Mouse (Mus musculus): ENCODE results near the gene Lrig1. TPM values are rescaled to one million over a fixed set of nuclear protein-coding genes. Genes with fewer than 3 reads are reported as not detected.

Lrig1 gene
- polyA plus RNA-seq, 1 experiment from 2014 or later: 2.4 TPM

DNA sequence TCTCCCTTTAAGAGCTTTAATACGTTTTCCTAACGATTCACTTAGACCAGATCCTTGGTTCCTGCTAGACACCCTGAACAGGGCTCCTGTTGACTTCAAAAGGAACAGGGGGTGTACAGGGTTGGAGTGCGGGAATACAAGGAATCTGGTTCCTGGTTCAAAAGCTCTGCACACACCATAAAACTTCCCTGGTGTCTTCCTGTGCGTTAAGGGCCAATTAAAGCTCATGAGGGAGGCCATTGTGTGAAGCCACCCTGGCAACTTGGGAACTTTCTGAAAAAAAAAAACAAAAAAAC, 15.6 kb upstream of the Lrig1 start:
- no peak for ATAC-seq
- Histone ChIP-seq H3K27me3 (replicated peaks) (0 out of 2 replicates have a peak, but pooled peaks cover 9% of the 10 kb centered on the region), H3K4me1 (no peaks in the 10 kb centered on the region), H3K9me3 (replicated peaks) (no peaks in the 10 kb centered on the region), H3K27ac (no peak overlapping the region), H3K4me3 (no peak overlapping the region), H3K9ac (no peak overlapping the region), H3K4me2 (no peak overlapping the region), H3K36me3 (no peaks in the 10 kb centered on the region)
- WGBS (ENCODE audit: insufficient replicate concordance): 54% methylated on average over 4 of the region's 4 CpGs

DNA sequence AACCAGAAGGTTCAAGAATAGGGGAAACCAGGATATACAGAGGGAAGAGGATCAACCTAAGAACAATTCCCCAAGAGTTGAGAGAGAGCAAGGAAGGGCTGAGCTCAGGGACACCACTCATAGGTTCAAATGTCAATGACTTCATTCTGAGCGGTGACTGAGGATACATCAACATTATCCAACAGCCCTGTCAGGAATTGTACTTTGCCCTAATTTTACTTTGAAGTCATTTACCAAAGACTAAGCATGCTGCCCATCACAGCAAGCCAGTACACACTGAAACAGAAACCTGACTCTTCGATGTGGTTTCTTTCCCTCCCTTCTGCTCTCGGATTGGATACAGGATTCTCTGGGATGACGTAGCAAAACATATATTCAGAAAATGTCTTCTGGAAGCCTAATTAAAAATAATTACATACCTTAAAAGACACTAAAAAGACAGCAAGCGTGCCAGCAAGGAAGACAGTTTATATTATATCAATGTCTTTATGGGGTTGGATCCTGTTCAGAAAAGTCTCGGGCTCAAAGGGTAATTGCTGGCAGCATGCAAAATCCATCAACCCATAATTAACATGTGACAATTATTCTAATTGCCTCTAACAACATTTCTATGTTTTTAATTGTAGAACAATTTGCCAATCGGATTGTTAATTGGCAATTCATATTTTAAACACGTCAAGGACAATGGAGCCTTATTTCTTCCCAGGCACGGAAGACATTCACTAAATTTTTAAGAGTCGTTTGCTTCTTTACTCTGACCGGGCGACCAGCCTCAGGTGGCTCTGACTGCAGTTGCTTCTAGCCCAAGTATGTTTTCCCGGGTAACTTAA, 15.1 kb upstream of the Lrig1 start:
- no peaks in the 10 kb centered on the region for H3K36me3 ChIP-seq
- H3K4me3 ChIP-seq: no peak overlapping the region
- ATAC-seq: no peak
- H3K4me2 ChIP-seq: no peak overlapping the region
- H3K4me1 ChIP-seq: no peaks in the 10 kb centered on the region
- no peaks in the 10 kb centered on the region for H3K9me3 ChIP-seq (replicated peaks)
- 0 out of 2 replicates have a peak, but pooled peaks cover 9% of the 10 kb centered on the region for H3K27me3 ChIP-seq (replicated peaks)
- H3K9ac ChIP-seq: no peak overlapping the region
- no peak overlapping the region for H3K27ac ChIP-seq
- 60% methylated on average over 13 of the region's 13 CpGs for WGBS (ENCODE audit: insufficient replicate concordance)

DNA sequence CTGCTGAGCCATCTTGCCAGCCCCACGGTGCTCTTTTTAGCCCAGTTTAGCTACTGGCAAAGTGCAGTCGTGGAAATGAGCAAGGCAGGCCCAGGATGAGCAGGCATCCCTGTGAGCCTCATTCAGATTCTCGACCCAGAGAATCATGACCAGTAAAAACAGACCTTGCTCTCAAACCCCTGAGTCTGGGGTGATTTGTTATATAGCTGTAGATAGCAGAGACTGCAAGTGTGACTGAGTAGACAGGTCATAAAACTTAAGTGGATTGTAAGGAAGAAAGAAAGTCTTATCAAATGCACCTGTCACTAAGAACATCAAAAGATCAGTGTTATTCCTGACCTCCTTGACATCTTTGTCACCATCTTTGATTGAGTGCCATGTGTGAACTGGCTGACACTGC, 9.9 kb upstream of the Lrig1 start:
- Histone ChIP-seq H3K27me3 (replicated peaks) (peaks cover 21% of the 10 kb centered on the region; the same call in 1 of the 2 replicates), H3K4me2 (no peak overlapping the region), H3K9me3 (replicated peaks) (no peaks in the 10 kb centered on the region), H3K4me3 (no peak overlapping the region), H3K4me1 (no peaks in the 10 kb centered on the region), H3K9ac (no peak overlapping the region), H3K36me3 (no peaks in the 10 kb centered on the region), H3K27ac (no peak overlapping the region)
- ATAC-seq: no peak
- 44% methylated on average over 3 of the region's 3 CpGs for WGBS (ENCODE audit: insufficient replicate concordance)

DNA sequence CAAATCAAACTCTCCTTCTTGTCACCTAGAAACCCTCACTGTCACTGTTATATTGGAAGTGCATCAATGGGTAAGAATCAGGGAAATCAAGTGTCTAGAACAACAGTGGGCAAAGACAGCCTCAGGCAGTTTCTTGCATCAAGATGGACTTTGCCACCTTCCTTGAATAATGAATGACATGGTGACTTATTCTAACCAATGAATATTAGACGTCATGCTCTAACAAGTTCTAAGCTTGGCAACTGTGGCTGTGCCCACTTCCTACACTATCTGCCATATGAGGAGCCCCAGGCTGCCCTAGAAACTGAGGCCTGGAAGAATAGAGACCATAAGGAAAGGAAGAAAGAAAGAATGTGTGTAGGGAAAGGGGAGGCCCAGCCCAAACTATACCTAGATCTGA, 9.2 kb upstream of the Lrig1 start:
- Histone ChIP-seq H3K4me3 (no peak overlapping the region), H3K4me2 (no peak overlapping the region), H3K4me1 (no peaks in the 10 kb centered on the region), H3K9ac (no peak overlapping the region), H3K9me3 (replicated peaks) (no peaks in the 10 kb centered on the region), H3K36me3 (no peaks in the 10 kb centered on the region), H3K27ac (no peak overlapping the region), H3K27me3 (replicated peaks) (peaks cover 27% of the 10 kb centered on the region)
- no peak for ATAC-seq
- 46% methylated on average over 1 of the region's 1 CpGs for WGBS (ENCODE audit: insufficient replicate concordance)

DNA sequence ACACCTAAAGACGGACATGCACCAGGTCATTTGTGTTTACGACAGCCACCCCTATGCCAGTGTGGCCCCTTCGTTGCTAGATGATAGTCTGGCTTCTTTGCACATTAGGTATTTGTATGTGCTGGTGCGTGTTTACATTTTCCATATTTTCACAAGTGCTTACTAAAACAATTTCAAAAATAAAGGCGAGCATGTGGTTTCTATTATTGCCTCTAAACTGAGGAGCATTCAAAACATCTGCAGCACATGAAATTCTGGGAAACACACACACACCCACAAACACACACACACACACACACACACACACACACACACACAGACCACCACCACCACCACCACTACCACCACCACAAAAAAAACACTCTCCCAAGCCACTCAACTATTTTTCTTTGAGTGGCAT, 7.3 kb upstream of the Lrig1 start:
- peaks cover 37% of the 10 kb centered on the region for H3K27me3 ChIP-seq (replicated peaks)
- no peak overlapping the region for H3K27ac ChIP-seq
- no peaks in the 10 kb centered on the region for H3K4me1 ChIP-seq
- 71% methylated on average over 5 of the region's 5 CpGs for WGBS (ENCODE audit: insufficient replicate concordance)
- H3K36me3 ChIP-seq: no peaks in the 10 kb centered on the region
- H3K9ac ChIP-seq: no peak overlapping the region
- no peak for ATAC-seq
- no peak overlapping the region for H3K4me2 ChIP-seq
- H3K4me3 ChIP-seq: no peak overlapping the region
- no peaks in the 10 kb centered on the region for H3K9me3 ChIP-seq (replicated peaks)

DNA sequence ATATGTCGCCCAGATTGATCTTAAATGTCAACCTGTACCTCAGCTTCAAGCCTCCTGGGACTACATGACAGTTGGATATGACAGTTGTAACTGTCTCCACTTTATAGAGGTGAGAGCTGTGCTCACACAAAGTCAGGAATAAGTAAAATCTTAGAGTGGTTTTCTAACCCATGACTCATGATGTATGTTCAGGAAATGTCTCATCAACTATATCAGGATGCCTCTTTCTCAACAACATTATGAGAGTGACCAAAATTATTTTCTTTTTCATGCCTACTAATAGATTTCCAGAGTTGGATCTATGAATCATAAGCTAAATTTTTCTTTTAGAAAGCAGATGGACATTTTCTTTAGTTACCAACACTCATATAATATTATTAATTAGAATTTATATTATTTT, 6.0 kb upstream of the Lrig1 start:
- Histone ChIP-seq H3K27me3 (replicated peaks) (peaks cover 48% of the 10 kb centered on the region), H3K9me3 (replicated peaks) (no peaks in the 10 kb centered on the region), H3K36me3 (no peaks in the 10 kb centered on the region), H3K27ac (no peak overlapping the region), H3K4me2 (no peak overlapping the region), H3K4me1 (peaks cover 8% of the 10 kb centered on the region), H3K9ac (no peak overlapping the region), H3K4me3 (no peak overlapping the region)
- ATAC-seq: no peak
- 29% methylated on average over 1 of the region's 1 CpGs for WGBS (ENCODE audit: insufficient replicate concordance)

DNA sequence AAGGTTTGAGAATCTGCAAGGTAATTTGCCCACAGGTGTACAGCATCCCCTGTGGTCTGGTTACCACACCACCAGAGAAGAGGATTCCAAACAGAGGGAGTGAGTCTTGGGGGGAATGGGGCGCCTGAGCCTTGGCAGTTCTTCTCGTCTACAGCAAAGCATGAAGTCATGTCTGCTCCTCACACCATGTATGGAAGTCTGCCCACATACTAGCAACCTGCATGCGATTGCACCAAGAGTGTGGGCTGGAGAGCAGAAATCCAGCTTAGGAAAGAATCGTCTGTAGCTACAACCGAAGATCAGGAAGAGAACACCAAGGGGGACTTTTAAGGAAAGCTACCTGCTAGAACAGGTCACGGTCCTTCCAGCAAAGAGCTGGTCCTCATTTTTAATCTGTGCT, 3.0 kb upstream of the Lrig1 start:
- Histone ChIP-seq H3K36me3 (no peaks in the 10 kb centered on the region), H3K4me2 (no peak overlapping the region), H3K27ac (no peak overlapping the region), H3K4me1 (peaks cover 36% of the 10 kb centered on the region), H3K27me3 (replicated peaks) (peaks cover 73% of the 10 kb centered on the region), H3K9me3 (replicated peaks) (no peaks in the 10 kb centered on the region), H3K4me3 (no peak overlapping the region), H3K9ac (no peak overlapping the region)
- WGBS (ENCODE audit: insufficient replicate concordance): 68% methylated on average over 6 of the region's 6 CpGs
- ATAC-seq: no peak

DNA sequence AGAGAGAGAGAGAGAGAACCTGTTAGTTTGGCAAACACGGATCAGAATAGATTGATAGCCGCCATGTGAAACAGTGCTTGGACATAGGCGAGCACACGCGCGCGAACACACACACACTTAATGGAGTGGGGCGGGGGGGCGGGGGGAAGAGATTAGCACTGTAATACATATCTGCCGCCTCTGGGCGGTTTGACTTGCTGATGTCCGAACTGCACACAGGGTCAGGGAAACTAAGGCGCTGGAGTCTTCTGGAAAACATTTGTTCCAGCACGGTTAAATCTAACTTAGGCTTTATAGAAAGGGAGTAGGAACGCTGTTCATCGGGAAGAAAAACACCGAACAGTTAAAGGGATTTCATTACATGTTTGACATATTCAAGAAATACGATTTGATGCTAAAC, 1.1 kb upstream of the Lrig1 start:
- no peak for ATAC-seq
- H3K9me3 ChIP-seq (replicated peaks): no peaks in the 10 kb centered on the region

DNA sequence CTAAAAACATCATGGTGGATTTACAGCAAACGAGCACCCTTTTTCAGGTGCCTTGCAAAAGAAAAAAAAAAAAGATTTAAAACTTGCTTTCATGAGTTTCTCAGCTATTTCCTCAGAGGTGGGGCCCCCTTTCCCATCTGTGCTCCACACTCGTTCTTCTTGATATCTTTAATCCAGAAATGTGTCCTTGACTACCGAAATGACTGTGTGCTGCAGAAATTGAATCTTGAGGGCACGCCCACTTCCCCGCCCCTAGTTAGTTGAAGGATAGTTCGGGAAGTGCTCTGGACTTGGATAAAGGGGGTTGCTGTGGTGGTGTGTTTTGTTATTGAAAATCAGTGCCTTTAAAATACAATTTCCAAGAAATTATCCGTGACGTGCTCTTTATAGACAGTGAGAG, 654 bp upstream of the Lrig1 start:
- Histone ChIP-seq H3K9me3 (replicated peaks) (no peaks in the 10 kb centered on the region), H3K4me3 (peak overlapping the region; percentile 73), H3K27me3 (replicated peaks) (peaks cover 81% of the 10 kb centered on the region), H3K9ac (0 out of 2 replicates have a peak overlapping the region, but pooled peaks have one; percentile 17), H3K36me3 (no peaks in the 10 kb centered on the region), H3K27ac (no peak overlapping the region), H3K4me1 (peaks cover 44% of the 10 kb centered on the region), H3K4me2 (peak overlapping the region; percentile 97)
- no peak for ATAC-seq
- WGBS (ENCODE audit: insufficient replicate concordance): under 1% methylated on average over 8 of the region's 8 CpGs

More for the DNA sequence above, 1.1 kb upstream of the Lrig1 start:
- Histone ChIP-seq H3K4me1 (peaks cover 44% of the 10 kb centered on the region), H3K4me3 (peak overlapping the region; percentile 73), H3K9ac (0 out of 2 replicates have a peak overlapping the region, but pooled peaks have one; percentile 17), H3K36me3 (no peaks in the 10 kb centered on the region), H3K27ac (no peak overlapping the region), H3K27me3 (replicated peaks) (peaks cover 81% of the 10 kb centered on the region), H3K4me2 (peak overlapping the region; percentile 97)
- 5% methylated on average over 18 of the region's 18 CpGs for WGBS (ENCODE audit: insufficient replicate concordance)

DNA sequence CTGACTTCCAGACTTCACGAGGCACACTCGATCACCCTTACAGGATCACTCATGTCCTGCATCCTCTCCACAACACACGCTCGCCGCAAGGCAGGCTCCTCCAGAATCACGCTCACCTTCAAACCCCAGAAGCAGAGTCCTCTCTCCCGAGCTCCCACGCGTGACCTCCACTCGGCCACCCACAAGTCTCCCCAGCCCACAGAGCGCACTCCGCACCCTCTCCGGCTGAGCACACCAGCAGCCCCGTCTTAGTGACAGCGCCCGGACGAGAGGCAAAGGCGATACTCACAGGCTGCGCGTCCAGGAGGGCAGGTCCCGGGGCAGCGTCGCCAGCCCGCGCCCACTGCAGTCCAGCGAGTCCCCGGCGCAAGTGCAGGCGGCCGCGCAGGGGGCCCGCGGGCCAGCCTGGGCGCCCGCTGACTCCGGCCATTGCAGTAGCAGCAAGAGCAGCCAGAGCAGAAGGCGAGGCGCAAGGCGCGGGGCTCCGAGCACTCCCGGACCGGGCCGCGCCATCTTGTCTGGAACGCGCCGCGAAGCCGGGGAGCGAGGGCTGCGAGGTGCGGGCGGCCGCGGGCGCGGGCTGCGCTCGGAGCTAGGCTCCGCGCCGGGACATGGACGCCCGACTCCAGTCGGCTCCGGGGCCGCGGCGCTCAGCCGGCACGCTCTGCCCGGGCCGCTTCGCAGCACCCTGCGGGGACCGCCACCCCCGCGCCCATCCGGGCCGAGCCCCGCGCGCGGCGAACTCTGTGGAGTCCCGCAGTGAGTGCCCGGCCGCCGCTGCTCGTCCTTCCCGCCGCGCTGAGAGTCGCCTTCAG, 578 bp downstream of the Lrig1 start:
- ATAC-seq: no peak; the same call in 1 of the 2 replicates
- no peaks in the 10 kb centered on the region for H3K36me3 ChIP-seq
- H3K27me3 ChIP-seq (replicated peaks): peaks cover 73% of the 10 kb centered on the region
- H3K9ac ChIP-seq: peak overlapping the region; percentile 76
- H3K4me1 ChIP-seq: peaks cover 51% of the 10 kb centered on the region
- peak overlapping the region; percentile 97 for H3K4me2 ChIP-seq
- H3K27ac ChIP-seq: peak overlapping the region; percentile 71; the same call in 1 of the 2 replicates
- 2% methylated on average over 61 of the region's 95 CpGs for WGBS (ENCODE audit: insufficient replicate concordance)
- peak overlapping the region; percentile 73 for H3K4me3 ChIP-seq
- no peaks in the 10 kb centered on the region for H3K9me3 ChIP-seq (replicated peaks)

DNA sequence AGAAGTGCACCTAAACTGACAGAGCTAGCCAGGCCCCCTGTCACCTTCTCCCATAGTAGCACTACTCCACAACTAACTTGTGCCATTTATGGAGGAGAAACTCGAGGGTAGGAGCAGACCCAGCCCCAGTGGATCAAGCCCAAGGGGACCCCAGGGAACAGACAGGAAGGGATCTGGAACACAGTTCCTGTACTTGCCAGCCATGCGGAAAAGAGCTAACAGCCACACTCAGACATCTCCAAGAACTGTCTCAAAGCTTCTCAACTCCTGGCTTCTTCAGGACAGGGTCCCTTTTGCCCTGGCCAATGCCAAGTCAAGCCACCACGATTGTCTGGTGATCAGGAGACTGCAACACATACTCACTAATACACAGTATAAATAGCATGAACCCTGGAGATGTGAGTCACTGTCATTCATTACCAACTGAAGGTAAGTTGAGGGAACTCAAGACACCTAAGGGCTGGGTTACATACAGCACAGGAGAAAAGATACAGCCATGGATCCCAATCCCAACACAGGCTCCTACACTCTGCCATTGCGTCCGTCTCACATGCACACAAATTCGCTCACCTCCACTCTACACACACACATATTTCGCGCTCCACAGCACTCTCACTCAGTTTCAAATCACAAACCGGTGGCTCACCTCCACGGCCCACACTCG, 1.3 kb downstream of the Lrig1 start:
- peaks cover 68% of the 10 kb centered on the region for H3K27me3 ChIP-seq (replicated peaks)
- H3K4me1 ChIP-seq: peaks cover 52% of the 10 kb centered on the region
- H3K9ac ChIP-seq: peak overlapping the region; percentile 76
- no peaks in the 10 kb centered on the region for H3K36me3 ChIP-seq
- ATAC-seq: no peak
- no peaks in the 10 kb centered on the region for H3K9me3 ChIP-seq (replicated peaks)
- WGBS (ENCODE audit: insufficient replicate concordance): 18% methylated on average over 11 of the region's 11 CpGs
- H3K27ac ChIP-seq: no peak overlapping the region
- H3K4me3 ChIP-seq: peak overlapping the region; percentile 73
- peak overlapping the region; percentile 97 for H3K4me2 ChIP-seq

DNA sequence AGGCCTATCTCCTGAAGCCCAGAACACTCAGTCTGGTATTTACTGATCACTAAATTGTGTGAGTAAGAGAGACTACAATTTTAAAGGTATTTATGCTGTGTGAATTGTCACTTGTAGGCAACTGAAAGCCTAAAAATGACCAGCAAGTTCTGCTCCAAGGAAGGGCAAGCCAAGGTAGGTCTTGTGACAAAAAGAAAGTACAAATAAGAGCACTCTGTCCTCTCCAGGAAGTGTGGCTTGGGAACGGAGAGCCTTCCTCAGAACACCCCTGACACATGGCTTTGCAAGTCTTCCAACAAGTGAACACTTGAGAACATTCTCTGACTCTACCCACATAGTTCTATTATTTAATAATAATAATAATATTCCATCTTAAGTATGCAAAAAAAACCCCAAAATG, 2.5 kb downstream of the Lrig1 start:
- H3K4me3 ChIP-seq: no peak overlapping the region
- ATAC-seq: no peak

More for the DNA sequence above, 2.5 kb downstream of the Lrig1 start:
- Histone ChIP-seq H3K36me3 (no peaks in the 10 kb centered on the region), H3K9ac (no peak overlapping the region), H3K9me3 (replicated peaks) (no peaks in the 10 kb centered on the region), H3K4me1 (peaks cover 59% of the 10 kb centered on the region), H3K4me2 (no peak overlapping the region), H3K27me3 (replicated peaks) (peaks cover 67% of the 10 kb centered on the region), H3K27ac (no peak overlapping the region)
- 50% methylated on average over 1 of the region's 1 CpGs for WGBS (ENCODE audit: insufficient replicate concordance)

All from liver, embryonic 12.5 days (tissue).